Mouse (Mus musculus): ENCODE measurements at regions not wholly inside any gene's neighbourhood (a gene's known extent, or its start where the extent isn't known, plus 50 kb on each side); places are given as distances from the start of the nearest gene placed in this dataset.

DNA sequence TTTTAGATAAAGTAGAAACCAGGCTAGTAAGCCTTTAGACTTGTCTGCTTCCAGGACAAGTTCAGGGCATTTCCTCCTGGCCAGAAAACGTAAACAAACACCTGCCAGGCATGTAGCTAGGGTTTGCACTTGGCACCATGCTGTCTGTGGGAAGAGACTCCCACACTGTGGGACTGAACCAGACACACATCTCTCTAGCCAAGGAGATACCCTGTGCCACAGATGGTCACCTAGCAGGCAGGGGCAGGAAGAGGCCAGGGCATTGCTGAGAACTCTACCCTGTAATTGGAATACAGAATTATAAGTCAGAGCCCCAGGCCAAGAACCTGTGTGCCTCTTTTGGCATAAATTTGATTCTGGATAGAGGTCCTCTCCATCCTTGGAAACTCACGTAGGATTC is 858.7 kb upstream of the A1bg start:
- Histone ChIP-seq H3K4me1 (ENCODE audit: insufficient read depth, low read length) (no peaks in the 10 kb centered on the region), H3K36me3 (ENCODE audit: insufficient read depth, low read length) (no peaks in the 10 kb centered on the region), H3K4me3 (ENCODE audit: low read length) (no peak overlapping the region), H3K4me2 (replicated peaks; ENCODE audit: low read depth, low read length) (no peak overlapping the region), H3K9ac (replicated peaks; ENCODE audit: low read length) (no peak overlapping the region), H3K9me3 (ENCODE audit: low read length) (no peaks in the 10 kb centered on the region), H3K27ac (ENCODE audit: low read length) (no peak overlapping the region), H3K27me3 (ENCODE audit: insufficient read depth, low read length) (no peaks in the 10 kb centered on the region)
- 80% methylated on average over 2 of the region's 2 CpGs for WGBS
- ATAC-seq (ENCODE audit: low FRiP score, low TSS enrichment): no peak

DNA sequence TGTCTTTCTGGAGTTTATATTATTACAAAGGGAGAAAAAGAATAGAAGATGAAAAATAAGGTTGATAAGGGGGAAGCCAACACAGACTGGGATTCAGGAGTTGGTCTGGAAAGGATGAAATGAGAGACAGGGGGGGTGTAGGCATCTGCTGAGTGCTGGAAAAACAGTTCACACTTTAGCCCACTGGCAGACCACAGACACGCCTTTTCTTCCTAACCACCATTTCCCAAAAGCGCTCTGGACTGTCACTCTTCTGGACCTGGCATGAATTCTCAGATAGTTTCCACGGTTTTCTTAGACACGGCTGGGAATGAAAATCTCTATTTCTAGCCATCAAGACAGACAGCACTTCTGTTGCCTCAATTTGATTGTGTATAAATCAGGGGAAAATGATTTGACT is 850.2 kb upstream of the A1bg start:
- H3K36me3 ChIP-seq (ENCODE audit: insufficient read depth, low read length): no peaks in the 10 kb centered on the region
- no peaks in the 10 kb centered on the region for H3K27me3 ChIP-seq (ENCODE audit: insufficient read depth, low read length)
- WGBS: 90% methylated on average over 4 of the region's 4 CpGs
- ATAC-seq (ENCODE audit: low FRiP score, low TSS enrichment): no peak
- no peak overlapping the region for H3K4me2 ChIP-seq (replicated peaks; ENCODE audit: low read depth, low read length)
- no peaks in the 10 kb centered on the region for H3K9me3 ChIP-seq (ENCODE audit: low read length)
- H3K27ac ChIP-seq (ENCODE audit: low read length): no peak overlapping the region
- no peak overlapping the region for H3K4me3 ChIP-seq (ENCODE audit: low read length)
- H3K4me1 ChIP-seq (ENCODE audit: insufficient read depth, low read length): peaks cover 14% of the 10 kb centered on the region
- H3K9ac ChIP-seq (replicated peaks; ENCODE audit: low read length): no peak overlapping the region

DNA sequence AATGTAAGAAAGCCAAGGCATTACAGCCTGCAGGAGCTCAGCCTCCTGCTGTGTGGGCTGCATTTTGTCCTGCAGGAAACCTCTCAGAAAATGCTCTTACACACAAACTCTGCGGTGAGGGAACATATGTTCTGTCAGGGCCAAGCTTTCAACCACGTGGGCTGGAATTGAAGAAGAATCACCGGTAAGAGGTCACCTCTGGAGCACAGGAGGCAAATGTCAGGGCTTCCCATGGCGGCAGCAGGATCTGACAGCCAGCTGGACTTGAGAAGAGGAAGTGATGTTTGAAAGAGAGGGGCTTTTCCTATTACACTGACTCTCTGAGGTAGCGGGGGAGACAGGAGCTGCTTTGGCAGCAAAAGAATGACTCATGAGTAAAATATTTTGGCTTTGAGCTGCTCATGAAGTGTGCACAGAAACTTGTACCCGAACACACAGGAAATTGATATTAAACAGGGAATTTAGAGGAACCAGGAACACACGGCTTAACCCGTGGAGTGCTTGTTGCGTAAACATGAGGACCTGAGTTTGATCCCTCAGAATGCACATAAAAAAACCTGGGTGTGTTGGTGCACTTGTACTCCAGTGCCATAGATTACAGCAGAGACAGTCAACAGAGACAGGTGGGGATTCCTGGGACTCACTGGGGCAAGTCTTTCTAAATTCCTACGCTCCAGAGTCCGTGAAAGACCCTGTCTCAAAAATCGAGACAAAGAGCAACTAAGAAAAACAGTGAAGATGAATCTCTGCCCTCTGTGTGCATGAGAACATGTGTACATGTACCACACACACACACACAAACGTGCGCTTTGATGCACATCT is 848.1 kb upstream of the A1bg start:
- WGBS: 29% methylated on average over 14 of the region's 14 CpGs
- Histone ChIP-seq H3K4me1 (ENCODE audit: insufficient read depth, low read length) (peaks cover 14% of the 10 kb centered on the region), H3K9ac (replicated peaks; ENCODE audit: low read length) (no peak overlapping the region), H3K36me3 (ENCODE audit: insufficient read depth, low read length) (no peaks in the 10 kb centered on the region), H3K4me2 (replicated peaks; ENCODE audit: low read depth, low read length) (peak overlapping the region; percentile 30), H3K27ac (ENCODE audit: low read length) (peak overlapping the region; percentile 80), H3K9me3 (ENCODE audit: low read length) (no peaks in the 10 kb centered on the region), H3K4me3 (ENCODE audit: low read length) (no peak overlapping the region), H3K27me3 (ENCODE audit: insufficient read depth, low read length) (no peaks in the 10 kb centered on the region)
- ATAC-seq (ENCODE audit: low FRiP score, low TSS enrichment): peak; percentile 88

DNA sequence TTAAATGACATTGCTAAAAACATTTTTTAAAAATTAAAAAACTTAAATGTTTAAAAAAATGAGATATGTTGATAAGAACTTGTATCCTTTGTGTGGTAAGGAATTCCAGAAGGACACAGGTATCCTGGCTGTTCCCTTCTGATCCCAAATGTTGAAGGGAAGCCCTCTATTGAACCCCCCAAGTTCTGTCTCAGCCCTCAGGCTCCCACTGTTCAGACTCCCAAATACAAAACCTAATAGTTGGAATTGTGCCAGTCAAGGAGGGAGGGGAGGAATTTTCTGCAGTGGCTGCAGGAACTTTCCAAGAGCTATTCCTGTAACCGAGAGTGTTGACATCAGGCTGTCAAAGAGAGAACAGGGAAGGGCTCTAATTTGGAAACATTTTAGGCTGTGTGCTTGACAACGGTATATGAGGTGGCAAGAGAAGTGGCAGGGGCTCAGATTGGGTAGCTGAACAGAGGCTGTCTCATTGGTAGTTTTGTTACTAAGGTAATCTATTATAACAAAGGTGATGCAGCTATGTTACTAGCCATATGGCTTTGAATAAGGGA is 843.8 kb upstream of the A1bg start:
- ATAC-seq (ENCODE audit: low FRiP score, low TSS enrichment): no peak
- no peak overlapping the region for H3K4me3 ChIP-seq (ENCODE audit: low read length)
- no peaks in the 10 kb centered on the region for H3K36me3 ChIP-seq (ENCODE audit: insufficient read depth, low read length)
- H3K4me2 ChIP-seq (replicated peaks; ENCODE audit: low read depth, low read length): no peak overlapping the region
- H3K4me1 ChIP-seq (ENCODE audit: insufficient read depth, low read length): peaks cover 14% of the 10 kb centered on the region
- H3K9ac ChIP-seq (replicated peaks; ENCODE audit: low read length): no peak overlapping the region
- no peaks in the 10 kb centered on the region for H3K27me3 ChIP-seq (ENCODE audit: insufficient read depth, low read length)
- 47% methylated on average over 2 of the region's 2 CpGs for WGBS
- H3K9me3 ChIP-seq (ENCODE audit: low read length): no peaks in the 10 kb centered on the region
- no peak overlapping the region for H3K27ac ChIP-seq (ENCODE audit: low read length)

DNA sequence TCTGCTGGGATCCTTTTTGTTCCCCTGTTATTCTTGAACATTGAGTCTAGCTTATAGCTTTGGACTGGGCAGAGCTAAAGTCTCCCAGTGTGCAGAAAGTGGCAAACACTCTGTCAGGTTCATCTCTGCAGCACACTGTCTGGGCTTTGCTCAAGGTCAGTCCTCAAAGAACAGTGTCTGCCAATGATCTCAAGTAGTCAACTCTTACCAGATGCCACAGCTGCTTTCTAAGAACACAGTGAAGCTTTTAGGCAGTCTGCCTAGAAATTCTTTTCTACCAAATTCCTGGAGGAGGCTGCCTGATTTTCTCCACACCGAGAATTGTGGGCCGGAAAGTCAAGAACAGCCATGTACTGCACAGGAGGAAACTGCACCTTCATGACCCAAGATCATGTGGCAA is 831.0 kb upstream of the A1bg start:
- Histone ChIP-seq H3K4me2 (replicated peaks; ENCODE audit: low read depth, low read length) (no peak overlapping the region), H3K9me3 (ENCODE audit: low read length) (no peaks in the 10 kb centered on the region), H3K9ac (replicated peaks; ENCODE audit: low read length) (no peak overlapping the region), H3K27ac (ENCODE audit: low read length) (no peak overlapping the region), H3K36me3 (ENCODE audit: insufficient read depth, low read length) (no peaks in the 10 kb centered on the region), H3K27me3 (ENCODE audit: insufficient read depth, low read length) (no peaks in the 10 kb centered on the region), H3K4me1 (ENCODE audit: insufficient read depth, low read length) (no peaks in the 10 kb centered on the region), H3K4me3 (ENCODE audit: low read length) (no peak overlapping the region)
- ATAC-seq (ENCODE audit: low FRiP score, low TSS enrichment): no peak
- 89% methylated on average over 2 of the region's 2 CpGs for WGBS

DNA sequence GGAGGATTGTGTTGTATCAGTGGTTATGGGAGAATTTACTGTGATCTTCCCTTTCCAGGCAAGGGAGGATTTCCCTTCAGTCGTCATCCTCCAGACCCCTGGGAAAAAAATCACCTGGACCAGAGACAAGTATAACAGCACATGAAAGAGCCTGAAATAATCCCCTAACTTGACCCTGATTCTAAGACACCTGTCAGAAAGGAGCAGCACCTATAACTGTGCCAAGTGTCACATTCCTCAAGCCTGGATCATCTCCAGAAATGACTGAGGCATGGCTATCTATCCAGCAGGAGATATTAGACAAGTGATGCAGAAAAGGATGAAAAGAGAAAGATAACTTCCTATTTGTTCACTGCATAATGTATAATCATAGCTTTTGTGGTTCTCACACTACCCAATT is 800.9 kb upstream of the A1bg start:
- ATAC-seq (ENCODE audit: low FRiP score, low TSS enrichment): no peak
- no peak overlapping the region for H3K9ac ChIP-seq (replicated peaks; ENCODE audit: low read length)

DNA sequence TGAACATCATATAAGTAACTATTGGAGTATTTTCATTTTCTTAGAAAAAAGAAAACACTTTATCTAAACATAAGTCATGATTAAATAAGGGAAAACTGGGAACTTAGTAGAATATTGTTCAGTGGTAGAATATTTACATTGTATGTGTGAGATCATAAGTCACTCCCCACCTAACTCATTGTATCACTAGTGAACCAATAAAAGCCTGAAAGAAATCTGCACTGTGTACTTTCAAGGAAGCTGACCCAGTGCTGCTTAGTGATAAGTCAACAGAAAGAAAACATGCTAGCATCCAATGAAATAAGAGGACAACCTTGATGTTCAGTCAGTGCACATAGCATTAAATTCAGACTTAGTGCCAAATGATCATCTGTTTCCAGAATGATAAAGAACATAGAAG is 795.7 kb upstream of the A1bg start:
- Histone ChIP-seq H3K27ac (ENCODE audit: low read length) (no peak overlapping the region), H3K4me1 (ENCODE audit: insufficient read depth, low read length) (0 out of 2 replicates have a peak, but pooled peaks cover 4% of the 10 kb centered on the region), H3K4me3 (ENCODE audit: low read length) (no peak overlapping the region), H3K4me2 (replicated peaks; ENCODE audit: low read depth, low read length) (no peak overlapping the region), H3K27me3 (ENCODE audit: insufficient read depth, low read length) (no peaks in the 10 kb centered on the region), H3K9me3 (ENCODE audit: low read length) (no peaks in the 10 kb centered on the region), H3K9ac (replicated peaks; ENCODE audit: low read length) (no peak overlapping the region), H3K36me3 (ENCODE audit: insufficient read depth, low read length) (no peaks in the 10 kb centered on the region)
- ATAC-seq (ENCODE audit: low FRiP score, low TSS enrichment): no peak

More for the DNA sequence above, 800.9 kb upstream of the A1bg start:
- Histone ChIP-seq H3K4me1 (ENCODE audit: insufficient read depth, low read length) (no peaks in the 10 kb centered on the region), H3K27ac (ENCODE audit: low read length) (no peak overlapping the region), H3K9me3 (ENCODE audit: low read length) (no peaks in the 10 kb centered on the region), H3K27me3 (ENCODE audit: insufficient read depth, low read length) (no peaks in the 10 kb centered on the region), H3K4me3 (ENCODE audit: low read length) (no peak overlapping the region), H3K36me3 (ENCODE audit: insufficient read depth, low read length) (no peaks in the 10 kb centered on the region), H3K4me2 (replicated peaks; ENCODE audit: low read depth, low read length) (no peak overlapping the region)
- WGBS: 32% methylated on average over 1 of the region's 1 CpGs

DNA sequence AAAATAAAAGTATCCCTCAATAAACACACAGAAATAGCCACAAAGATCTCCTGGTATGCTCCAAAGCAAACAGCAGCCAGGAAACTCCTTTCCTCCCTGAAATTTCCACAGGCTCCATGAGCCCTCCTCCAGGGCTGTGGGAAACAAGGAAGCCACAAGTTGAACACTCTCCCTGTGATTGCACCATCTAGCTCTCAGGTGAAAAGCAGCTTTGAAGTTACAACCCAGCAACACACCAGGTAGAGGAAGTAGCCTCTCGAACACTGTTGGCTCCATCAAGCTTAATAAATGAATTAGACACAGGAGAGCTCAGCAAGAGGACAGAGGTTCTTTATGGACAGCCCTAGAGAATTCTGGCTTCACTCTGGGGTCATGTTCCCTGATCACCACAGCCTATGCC is 794.4 kb upstream of the A1bg start:
- H3K36me3 ChIP-seq (ENCODE audit: insufficient read depth, low read length): no peaks in the 10 kb centered on the region
- no peaks in the 10 kb centered on the region for H3K27me3 ChIP-seq (ENCODE audit: insufficient read depth, low read length)
- no peak overlapping the region for H3K27ac ChIP-seq (ENCODE audit: low read length)
- H3K9ac ChIP-seq (replicated peaks; ENCODE audit: low read length): no peak overlapping the region
- H3K4me1 ChIP-seq (ENCODE audit: insufficient read depth, low read length): 0 out of 2 replicates have a peak, but pooled peaks cover 4% of the 10 kb centered on the region
- WGBS: 57% methylated on average over 1 of the region's 1 CpGs
- no peak for ATAC-seq (ENCODE audit: low FRiP score, low TSS enrichment)
- no peak overlapping the region for H3K4me3 ChIP-seq (ENCODE audit: low read length)
- no peak overlapping the region for H3K4me2 ChIP-seq (replicated peaks; ENCODE audit: low read depth, low read length)
- no peaks in the 10 kb centered on the region for H3K9me3 ChIP-seq (ENCODE audit: low read length)

DNA sequence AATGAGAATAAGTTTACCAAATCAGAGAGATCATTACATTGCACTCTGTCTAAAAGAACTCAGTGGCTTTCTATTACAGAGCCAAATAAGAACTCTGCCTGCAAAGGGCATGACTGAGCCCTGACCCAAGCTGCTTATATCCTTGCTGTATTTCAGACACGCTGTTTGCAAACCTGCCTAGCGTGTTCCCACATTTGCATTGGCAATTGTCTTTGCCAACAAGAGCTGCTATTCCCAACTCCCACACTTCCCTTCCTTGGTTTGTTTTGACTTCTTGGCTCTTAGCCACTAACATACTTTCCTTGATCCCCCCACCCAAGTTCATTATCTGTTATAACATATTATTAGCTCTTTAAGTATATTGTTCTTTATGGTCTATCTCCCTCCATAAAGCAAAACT is 791.1 kb upstream of the A1bg start:
- Histone ChIP-seq H3K4me1 (ENCODE audit: insufficient read depth, low read length) (0 out of 2 replicates have a peak, but pooled peaks cover 4% of the 10 kb centered on the region), H3K27me3 (ENCODE audit: insufficient read depth, low read length) (no peaks in the 10 kb centered on the region), H3K4me2 (replicated peaks; ENCODE audit: low read depth, low read length) (no peak overlapping the region), H3K36me3 (ENCODE audit: insufficient read depth, low read length) (no peaks in the 10 kb centered on the region), H3K9ac (replicated peaks; ENCODE audit: low read length) (no peak overlapping the region), H3K27ac (ENCODE audit: low read length) (no peak overlapping the region), H3K4me3 (ENCODE audit: low read length) (no peak overlapping the region), H3K9me3 (ENCODE audit: low read length) (no peaks in the 10 kb centered on the region)
- ATAC-seq (ENCODE audit: low FRiP score, low TSS enrichment): no peak
- 37% methylated on average over 2 of the region's 2 CpGs for whole genome bisulfite sequencing

DNA sequence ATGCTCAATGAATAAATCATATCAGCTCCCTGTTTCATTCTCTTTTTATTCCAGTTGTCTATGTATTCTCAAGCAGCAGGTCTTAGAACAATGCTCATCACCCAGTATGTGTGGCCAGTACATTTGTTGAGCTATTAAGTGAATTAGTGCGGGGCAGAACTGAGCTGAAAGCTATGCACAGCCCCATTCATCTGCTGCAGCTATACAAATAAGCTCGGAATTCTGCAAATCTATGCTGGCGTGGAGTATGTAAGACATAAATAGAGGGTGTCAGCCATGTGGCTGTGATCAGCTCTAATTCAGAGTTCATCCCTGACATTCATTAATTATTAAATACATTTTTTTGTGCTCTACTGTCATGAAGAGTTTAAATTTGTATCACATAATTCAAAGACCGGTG is 786.1 kb upstream of the A1bg start:
- H3K36me3 ChIP-seq (ENCODE audit: insufficient read depth, low read length): no peaks in the 10 kb centered on the region
- H3K4me3 ChIP-seq (ENCODE audit: low read length): no peak overlapping the region
- H3K27ac ChIP-seq (ENCODE audit: low read length): no peak overlapping the region
- no peak overlapping the region for H3K4me2 ChIP-seq (replicated peaks; ENCODE audit: low read depth, low read length)
- WGBS: 73% methylated on average over 4 of the region's 4 CpGs
- H3K9me3 ChIP-seq (ENCODE audit: low read length): no peaks in the 10 kb centered on the region
- H3K27me3 ChIP-seq (ENCODE audit: insufficient read depth, low read length): no peaks in the 10 kb centered on the region
- ATAC-seq (ENCODE audit: low FRiP score, low TSS enrichment): no peak
- 0 out of 2 replicates have a peak, but pooled peaks cover 7% of the 10 kb centered on the region for H3K4me1 ChIP-seq (ENCODE audit: insufficient read depth, low read length)
- H3K9ac ChIP-seq (replicated peaks; ENCODE audit: low read length): no peak overlapping the region

Measured in kidney, embryonic 16.5 days (tissue).